Mouse (Mus musculus): ENCODE results near the gene Gbp4. TPM values are rescaled to one million over a fixed set of nuclear protein-coding genes. Genes with fewer than 3 reads are reported as not detected.
A peak's percentile ranks its signal among the peaks of the same experiment; 100 is the strongest.
"Not testable (repeated sequence)": the region's sequence is repeated elsewhere in the genome, so short reads cannot be mapped to it uniquely, and the experiment has no call there.

Gene Gbp4
- polyA plus RNA-seq, 1 experiment from 2014 or later, result 1.2 TPM

GRCm38 (mm10) chr5:105136706-105137304 is 2.6 kb downstream of the Gbp4 start:
- 92% methylated on average over 3 of the region's 3 CpGs for WGBS
- not testable (repeated sequence) for H3K36me3 ChIP-seq (ENCODE audit: control insufficient read depth, insufficient read depth, low read length); H3K4me1 ChIP-seq (ENCODE audit: control insufficient read depth, insufficient read depth, low read length); H3K4me2 ChIP-seq (ENCODE audit: low read depth, low read length); H3K4me3 ChIP-seq (ENCODE audit: low read length); H3K27me3 ChIP-seq (replicated peaks; ENCODE audit: control insufficient read depth, insufficient read depth, low read length); H3K9me3 ChIP-seq (ENCODE audit: control insufficient read depth, low read length); H3K9ac ChIP-seq (ENCODE audit: low read depth, low read length); ATAC-seq; H3K27ac ChIP-seq (ENCODE audit: low read length)

GRCm38 (mm10) chr5:105121731-105122130 is 17.7 kb downstream of the Gbp4 start:
- H3K4me2 ChIP-seq (ENCODE audit: low read depth, low read length); H3K27ac ChIP-seq (ENCODE audit: low read length); H3K9me3 ChIP-seq (ENCODE audit: control insufficient read depth, low read length); H3K4me3 ChIP-seq (ENCODE audit: low read length); H3K9ac ChIP-seq (ENCODE audit: low read depth, low read length); H3K4me1 ChIP-seq (ENCODE audit: control insufficient read depth, insufficient read depth, low read length); H3K27me3 ChIP-seq (replicated peaks; ENCODE audit: control insufficient read depth, insufficient read depth, low read length); ATAC-seq; H3K36me3 ChIP-seq (ENCODE audit: control insufficient read depth, insufficient read depth, low read length): not testable (repeated sequence)
- WGBS, result 77% methylated on average over 6 of the region's 6 CpGs

GRCm38 (mm10) chr5:105115740-105116139 is 23.6 kb downstream of the Gbp4 start:
- H3K4me3 ChIP-seq (ENCODE audit: low read length), result no peak overlapping the region
- H3K27ac ChIP-seq (ENCODE audit: low read length), result no peak overlapping the region
- H3K4me1 ChIP-seq (ENCODE audit: control insufficient read depth, insufficient read depth, low read length), result no peaks in the 10 kb centered on the region
- ATAC-seq, result no peak
- H3K4me2 ChIP-seq (ENCODE audit: low read depth, low read length), result no peak overlapping the region
- H3K9me3 ChIP-seq (ENCODE audit: control insufficient read depth, low read length), result no peaks in the 10 kb centered on the region
- WGBS, result 72% methylated on average over 2 of the region's 2 CpGs
- H3K36me3 ChIP-seq (ENCODE audit: control insufficient read depth, insufficient read depth, low read length), result no peaks in the 10 kb centered on the region
- no peaks in the 10 kb centered on the region for H3K27me3 ChIP-seq (replicated peaks; ENCODE audit: control insufficient read depth, insufficient read depth, low read length)
- no peak overlapping the region for H3K9ac ChIP-seq (ENCODE audit: low read depth, low read length)

GRCm38 (mm10) chr5:105114696-105115095 is 24.7 kb downstream of the Gbp4 start:
- no peak for ATAC-seq
- no peak overlapping the region for H3K4me3 ChIP-seq (ENCODE audit: low read length)
- H3K9ac ChIP-seq (ENCODE audit: low read depth, low read length), result no peak overlapping the region
- H3K27me3 ChIP-seq (replicated peaks; ENCODE audit: control insufficient read depth, insufficient read depth, low read length), result no peaks in the 10 kb centered on the region
- no peak overlapping the region for H3K27ac ChIP-seq (ENCODE audit: low read length)
- WGBS, result 78% methylated on average over 2 of the region's 2 CpGs
- no peaks in the 10 kb centered on the region for H3K9me3 ChIP-seq (ENCODE audit: control insufficient read depth, low read length)
- no peaks in the 10 kb centered on the region for H3K4me1 ChIP-seq (ENCODE audit: control insufficient read depth, insufficient read depth, low read length)
- H3K36me3 ChIP-seq (ENCODE audit: control insufficient read depth, insufficient read depth, low read length), result no peaks in the 10 kb centered on the region
- no peak overlapping the region for H3K4me2 ChIP-seq (ENCODE audit: low read depth, low read length)

GRCm38 (mm10) chr5:105113656-105114055 is 25.7 kb downstream of the Gbp4 start:
- Histone ChIP-seq H3K27ac (ENCODE audit: low read length) (no peak overlapping the region), H3K4me2 (ENCODE audit: low read depth, low read length) (no peak overlapping the region), H3K27me3 (replicated peaks; ENCODE audit: control insufficient read depth, insufficient read depth, low read length) (no peaks in the 10 kb centered on the region), H3K9me3 (ENCODE audit: control insufficient read depth, low read length) (no peaks in the 10 kb centered on the region), H3K9ac (ENCODE audit: low read depth, low read length) (no peak overlapping the region), H3K36me3 (ENCODE audit: control insufficient read depth, insufficient read depth, low read length) (no peaks in the 10 kb centered on the region), H3K4me1 (ENCODE audit: control insufficient read depth, insufficient read depth, low read length) (no peaks in the 10 kb centered on the region), H3K4me3 (ENCODE audit: low read length) (no peak overlapping the region)
- no peak for ATAC-seq
- 89% methylated on average over 5 of the region's 5 CpGs for WGBS

- not testable (repeated sequence) for H3K4me3 ChIP-seq (ENCODE audit: low read length); H3K36me3 ChIP-seq (ENCODE audit: control insufficient read depth, insufficient read depth, low read length); H3K27me3 ChIP-seq (replicated peaks; ENCODE audit: control insufficient read depth, insufficient read depth, low read length); H3K4me1 ChIP-seq (ENCODE audit: control insufficient read depth, insufficient read depth, low read length); H3K9ac ChIP-seq (ENCODE audit: low read depth, low read length); H3K9me3 ChIP-seq (ENCODE audit: control insufficient read depth, low read length)
- peak; percentile 72 for ATAC-seq
- Histone ChIP-seq H3K4me2 (ENCODE audit: low read depth, low read length) (0 out of 2 replicates have a peak overlapping the region, but pooled peaks have one; percentile 6), H3K27ac (ENCODE audit: low read length) (peak overlapping the region; percentile 33; the same call in 1 of the 2 replicates)
- 10% methylated on average over 4 of the region's 4 CpGs for WGBS
These were observed 29.0 kb downstream of the Gbp4 start for GRCm38 (mm10) chr5:105110271-105110852.

GRCm38 (mm10) chr5:105109775-105110174 is 29.6 kb downstream of the Gbp4 start:
- not testable (repeated sequence) for H3K4me2 ChIP-seq (ENCODE audit: low read depth, low read length); H3K9me3 ChIP-seq (ENCODE audit: control insufficient read depth, low read length); ATAC-seq; H3K9ac ChIP-seq (ENCODE audit: low read depth, low read length); H3K4me3 ChIP-seq (ENCODE audit: low read length); H3K36me3 ChIP-seq (ENCODE audit: control insufficient read depth, insufficient read depth, low read length); H3K27me3 ChIP-seq (replicated peaks; ENCODE audit: control insufficient read depth, insufficient read depth, low read length); H3K27ac ChIP-seq (ENCODE audit: low read length); H3K4me1 ChIP-seq (ENCODE audit: control insufficient read depth, insufficient read depth, low read length)
- 33% methylated on average over 1 of the region's 1 CpGs for WGBS

GRCm38 (mm10) chr5:105105689-105106088 is 33.7 kb downstream of the Gbp4 start:
- WGBS, result 79% methylated on average over 2 of the region's 2 CpGs
- not testable (repeated sequence) for H3K9ac ChIP-seq (ENCODE audit: low read depth, low read length); H3K27ac ChIP-seq (ENCODE audit: low read length); ATAC-seq; H3K4me3 ChIP-seq (ENCODE audit: low read length); H3K36me3 ChIP-seq (ENCODE audit: control insufficient read depth, insufficient read depth, low read length); H3K4me1 ChIP-seq (ENCODE audit: control insufficient read depth, insufficient read depth, low read length); H3K9me3 ChIP-seq (ENCODE audit: control insufficient read depth, low read length); H3K4me2 ChIP-seq (ENCODE audit: low read depth, low read length); H3K27me3 ChIP-seq (replicated peaks; ENCODE audit: control insufficient read depth, insufficient read depth, low read length)

- no peak overlapping the region for H3K4me3 ChIP-seq (ENCODE audit: low read length)
- H3K4me1 ChIP-seq (ENCODE audit: control insufficient read depth, insufficient read depth, low read length), result no peaks in the 10 kb centered on the region
- H3K27me3 ChIP-seq (replicated peaks; ENCODE audit: control insufficient read depth, insufficient read depth, low read length), result no peaks in the 10 kb centered on the region
- H3K9ac ChIP-seq (ENCODE audit: low read depth, low read length), result no peak overlapping the region
- H3K27ac ChIP-seq (ENCODE audit: low read length), result no peak overlapping the region
- H3K36me3 ChIP-seq (ENCODE audit: control insufficient read depth, insufficient read depth, low read length), result no peaks in the 10 kb centered on the region
- no peak for ATAC-seq
- no peak overlapping the region for H3K4me2 ChIP-seq (ENCODE audit: low read depth, low read length)
- H3K9me3 ChIP-seq (ENCODE audit: control insufficient read depth, low read length), result no peaks in the 10 kb centered on the region
These were observed 57.5 kb downstream of the Gbp4 start for GRCm38 (mm10) chr5:105081900-105082299.

- not testable (repeated sequence) for H3K36me3 ChIP-seq (ENCODE audit: control insufficient read depth, insufficient read depth, low read length)
These were observed 71.0 kb downstream of the Gbp4 start for GRCm38 (mm10) chr5:105068356-105068755.

More at GRCm38 (mm10) chr5:105068356-105068755, 71.0 kb downstream of the Gbp4 start:
- H3K4me2 ChIP-seq (ENCODE audit: low read depth, low read length); H3K4me3 ChIP-seq (ENCODE audit: low read length); H3K4me1 ChIP-seq (ENCODE audit: control insufficient read depth, insufficient read depth, low read length); H3K9ac ChIP-seq (ENCODE audit: low read depth, low read length); H3K27me3 ChIP-seq (replicated peaks; ENCODE audit: control insufficient read depth, insufficient read depth, low read length); H3K27ac ChIP-seq (ENCODE audit: low read length); ATAC-seq; H3K9me3 ChIP-seq (ENCODE audit: control insufficient read depth, low read length): not testable (repeated sequence)
